ENCODE assay signal across 12 mouse cellular contexts in the genomic region with DNA sequence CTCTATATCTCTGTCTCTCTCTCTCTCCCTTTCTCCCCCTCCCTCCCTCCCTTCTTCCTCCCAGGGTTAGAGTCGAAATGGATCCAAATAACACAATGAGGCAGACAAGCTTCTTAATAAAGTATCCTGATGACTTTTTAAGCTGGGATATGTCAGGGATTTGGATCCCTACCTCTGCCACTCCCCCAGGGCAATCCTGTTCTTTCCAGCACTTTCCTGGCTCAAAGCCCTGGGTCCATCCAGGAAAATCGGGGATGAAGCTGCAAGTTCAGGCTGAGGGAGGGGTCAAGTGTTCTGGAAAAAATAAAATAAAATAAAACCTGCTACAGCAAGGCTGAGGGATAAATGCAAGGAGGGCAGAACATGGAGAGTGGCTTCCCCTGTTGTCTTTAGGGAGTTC. TPM values are rescaled to one million over a fixed set of nuclear protein-coding genes. Genes with fewer than 3 reads are reported as not detected.
DNase-seq lines count a peak whose midpoint lies in the region; ATAC-seq and TF ChIP-seq lines count a peak whose summit lies in the region.
"Had no signal": no experiment of that assay in that cellular context is flagged by ENCODE, and none has a peak within 500 bp of the region (broad histone marks: within the 10 kb centered on the region; RNA-seq: fewer than 3 reads in every experiment).

No protein-coding gene starts in this region.

- peak; percentile 63 for DNase-seq in kidney, postnatal 4 days
- DNase-seq in kidney, adult 11 months, result no peak
- no peak for DNase-seq in heart, embryonic 10.5 days (ENCODE audit: low spot score)
- DNase-seq in adrenal gland, postnatal 10 days, result no peak
- DNase-seq in adrenal gland, postnatal 25 days, result no peak
- DNase-seq: liver, postnatal 0 days; retina, postnatal 1 day; thymus, adult 18-20 months had no signal

- no peaks in the 10 kb centered on the region for H3K36me3 ChIP-seq in heart, embryonic 10.5 days
- H3K36me3 ChIP-seq in intestine, postnatal 0 days (ENCODE audit: control insufficient read depth, insufficient read depth), result no peaks in the 10 kb centered on the region
- no peaks in the 10 kb centered on the region for H3K36me3 ChIP-seq in stomach, embryonic 15.5 days
- H3K36me3 ChIP-seq in hindbrain, embryonic 16.5 days (ENCODE audit: control insufficient read depth, insufficient read depth, low read length), result no peaks in the 10 kb centered on the region; the same call in 1 of the 2 replicates

- H3K9me3 ChIP-seq in heart, embryonic 10.5 days, result 0 out of 2 replicates have a peak, but pooled peaks cover 5% of the 10 kb centered on the region
- no peaks in the 10 kb centered on the region for H3K9me3 ChIP-seq in intestine, postnatal 0 days (ENCODE audit: control insufficient read depth)
- no peaks in the 10 kb centered on the region for H3K9me3 ChIP-seq in stomach, embryonic 15.5 days
- peaks cover 9% of the 10 kb centered on the region for H3K9me3 ChIP-seq in hindbrain, embryonic 16.5 days (ENCODE audit: control insufficient read depth, low read length)

- no peak for TF ChIP-seq CTCF in intestine, postnatal 0 days (IDR thresholded peaks at IDR 0.05; ENCODE audit: low read depth)

- H3K27me3 ChIP-seq in heart, embryonic 10.5 days (ENCODE audit: insufficient read depth, poor library complexity, severe bottlenecking), result no peaks in the 10 kb centered on the region
- H3K27me3 ChIP-seq in intestine, postnatal 0 days (replicated peaks; ENCODE audit: control insufficient read depth, insufficient read depth, low read length), result no peaks in the 10 kb centered on the region
- H3K27me3 ChIP-seq in stomach, embryonic 15.5 days (replicated peaks), result no peaks in the 10 kb centered on the region
- H3K27me3 ChIP-seq in hindbrain, embryonic 16.5 days (replicated peaks; ENCODE audit: control insufficient read depth, insufficient read depth, low read length), result no peaks in the 10 kb centered on the region

- peak overlapping the region; percentile 59 for H3K27ac ChIP-seq in heart, embryonic 10.5 days
- peak overlapping the region; percentile 57; the same call in 1 of the 2 replicates for H3K27ac ChIP-seq in intestine, postnatal 0 days (ENCODE audit: low read depth, low read length)
- H3K27ac ChIP-seq in stomach, embryonic 15.5 days, result peak overlapping the region; percentile 89
- H3K27ac ChIP-seq in hindbrain, embryonic 16.5 days (ENCODE audit: low read depth, low read length), result no peak overlapping the region

- H3K4me2 ChIP-seq in intestine, postnatal 0 days (replicated peaks; ENCODE audit: low read depth), result no peak overlapping the region
- H3K4me2 ChIP-seq in stomach, embryonic 15.5 days, result no peak overlapping the region
- no peak overlapping the region for H3K4me2 ChIP-seq in hindbrain, embryonic 16.5 days (ENCODE audit: low read length)

- 60% methylated on average over 2 of the region's 2 CpGs for WGBS in heart, embryonic 10.5 days
- WGBS in intestine, postnatal 0 days, result 36% methylated on average over 2 of the region's 2 CpGs
- WGBS in stomach, embryonic 15.5 days, result 17% methylated on average over 2 of the region's 2 CpGs
- 68% methylated on average over 2 of the region's 2 CpGs for WGBS in hindbrain, embryonic 16.5 days

- H3K4me3 ChIP-seq in heart, embryonic 10.5 days, result no peak overlapping the region
- H3K4me3 ChIP-seq in intestine, postnatal 0 days (ENCODE audit: low read depth, low read length), result no peak overlapping the region
- H3K4me3 ChIP-seq in stomach, embryonic 15.5 days (replicated peaks), result no peak overlapping the region
- no peak overlapping the region for H3K4me3 ChIP-seq in hindbrain, embryonic 16.5 days (ENCODE audit: low read length)
- H3K4me3 ChIP-seq: myocyte had no signal

- ATAC-seq in intestine, postnatal 0 days, result no peak
- peak; percentile 24; the same call in 1 of the 2 replicates for ATAC-seq in stomach, embryonic 15.5 days (ENCODE audit: insufficient read depth, low FRiP score, low read depth)
- no peak for ATAC-seq in hindbrain, embryonic 16.5 days
- ATAC-seq: liver, postnatal 0 days had no signal

- peaks cover 10% of the 10 kb centered on the region; the same call in 1 of the 2 replicates for H3K4me1 ChIP-seq in heart, embryonic 10.5 days
- H3K4me1 ChIP-seq in intestine, postnatal 0 days (replicated peaks; ENCODE audit: control insufficient read depth, insufficient read depth, low read length), result peaks cover 5% of the 10 kb centered on the region; the same call in 1 of the 2 replicates
- H3K4me1 ChIP-seq in stomach, embryonic 15.5 days, result peaks cover 19% of the 10 kb centered on the region
- peaks cover 6% of the 10 kb centered on the region; the same call in 1 of the 2 replicates for H3K4me1 ChIP-seq in hindbrain, embryonic 16.5 days (ENCODE audit: control insufficient read depth, insufficient read depth, low read depth, low read length)

- H3K9ac ChIP-seq in intestine, postnatal 0 days (ENCODE audit: low read depth, low read length), result no peak overlapping the region
- H3K9ac ChIP-seq in stomach, embryonic 15.5 days, result no peak overlapping the region
- H3K9ac ChIP-seq in hindbrain, embryonic 16.5 days (ENCODE audit: low read depth, low read length), result no peak overlapping the region
- H3K9ac ChIP-seq: liver, postnatal 0 days had no signal

RNA-seq across cellular contexts. Expression of a gene that starts 49.7 kb away (rescaled TPM):
- 120 and 122 TPM in 2 replicates for polyA plus RNA-seq in heart, embryonic 10.5 days (2016; fragmentation: Nextera tagmentation; extraction: Ambion mirVana)
- polyA plus RNA-seq in intestine, postnatal 0 days (2015; fragmentation: Nextera tagmentation; extraction: Ambion mirVana), result 47.9 and 52.1 TPM in 2 replicates
- polyA plus RNA-seq in stomach, embryonic 15.5 days (2015; fragmentation: Nextera tagmentation; extraction: Ambion mirVana), result 101 and 105 TPM in 2 replicates
- 100 to 1,000 TPM; 111 to 130 TPM for total RNA-seq in adrenal gland, postnatal 10 days (2021)
- polyA plus RNA-seq in hindbrain, embryonic 16.5 days (2015; fragmentation: Nextera tagmentation; extraction: Ambion mirVana), result 162 and 168 TPM in 2 replicates
- 145 and 150 TPM in 2 replicates for total RNA-seq in adrenal gland, postnatal 25 days (2021)

Comparison
In these comparisons a context has a peak if more than half of its experiments do, and no peak if none do; other contexts are left out.
1. DNase-seq: peak in kidney, postnatal 4 days (2 of 2); none in kidney, adult 11 months (single experiment), heart, embryonic 10.5 days (single experiment), adrenal gland, postnatal 10 days (single experiment) and adrenal gland, postnatal 25 days (single experiment).